Comparison of ENCODE assay signal across 14 mouse cellular contexts in the genomic region with DNA sequence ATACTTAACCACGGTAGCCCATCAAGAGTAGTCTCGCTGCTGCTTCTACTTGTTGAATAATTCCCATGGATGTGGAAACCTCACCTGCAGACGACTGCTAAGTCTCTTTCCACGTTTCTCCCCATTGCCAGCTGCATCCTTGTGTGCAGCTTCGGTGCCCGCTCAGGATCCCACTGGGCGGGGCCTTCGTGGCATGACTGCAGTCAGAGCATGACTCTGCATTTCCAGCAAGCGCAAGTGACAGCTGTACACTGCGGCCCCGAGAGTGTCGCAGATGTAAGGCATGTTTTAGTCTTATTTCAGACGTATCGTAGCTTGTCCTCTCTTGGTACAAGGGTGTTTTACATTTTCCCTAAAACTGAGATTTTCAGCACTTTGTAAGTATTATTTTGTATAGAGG.
DNase-seq lines count a peak whose midpoint lies in the region; ATAC-seq and TF ChIP-seq lines count a peak whose summit lies in the region.
"Had no signal": no experiment of that assay in that cellular context is flagged by ENCODE, and none has a peak within 500 bp of the region (broad histone marks: within the 10 kb centered on the region; RNA-seq: fewer than 3 reads in every experiment).

No protein-coding gene starts in this region.

- TF ChIP-seq CTCF in CH12.LX (conservative IDR thresholded peaks at IDR 0.05 in 1 of 2, IDR thresholded peaks at IDR 0.05 in 1 of 2; ENCODE audit: low read depth in 2 of 2, low read length in 2 of 2) = no peak

- no peak overlapping the region for H3K27ac ChIP-seq in CH12.LX (ENCODE audit: insufficient read depth, low read depth)
- no peak overlapping the region for H3K27ac ChIP-seq in forebrain, embryonic 12.5 days
- H3K27ac ChIP-seq: embryonic facial prominence, embryonic 15.5 days; kidney, postnatal 0 days; macrophage had no signal

- intact Hi-C loops in left cerebral cortex, postnatal 25 days (cut with DNase I) = no loop called here

- H3K4me2 ChIP-seq in CH12.LX (ENCODE audit: insufficient read depth, low read depth, poor library complexity, severe bottlenecking) = peak overlapping the region; percentile 53
- H3K4me2 ChIP-seq in forebrain, embryonic 12.5 days = no peak overlapping the region
- H3K4me2 ChIP-seq: embryonic facial prominence, embryonic 15.5 days had no signal

- H3K36me3 ChIP-seq in CH12.LX (replicated peaks in 1 of 2; ENCODE audit: control insufficient read depth in 1 of 2, insufficient read depth in 1 of 2, low read length in 1 of 2) = no peaks in the 10 kb centered on the region
- H3K36me3 ChIP-seq in forebrain, embryonic 12.5 days (replicated peaks) = no peaks in the 10 kb centered on the region
- H3K36me3 ChIP-seq: embryonic facial prominence, embryonic 15.5 days had no signal

- 90% methylated on average over 14 of the region's 14 CpGs for WGBS in forebrain, embryonic 12.5 days

- peaks cover 3 to 12% of the 10 kb centered on the region in 2 experiments; a peak in 3 of 4 replicates for H3K4me1 ChIP-seq in CH12.LX (ENCODE audit: control insufficient read depth in 1 of 2, insufficient read depth in 2 of 2)
- H3K4me1 ChIP-seq in forebrain, embryonic 12.5 days = peaks cover 12% of the 10 kb centered on the region

- H3K4me3 ChIP-seq in CH12.LX (replicated peaks in 1 of 3; ENCODE audit: low read depth in 2 of 3, low read length in 2 of 3, poor library complexity in 1 of 3) = no peak overlapping the region
- no peak overlapping the region for H3K4me3 ChIP-seq in forebrain, embryonic 12.5 days (replicated peaks)
- H3K4me3 ChIP-seq: embryonic facial prominence, embryonic 15.5 days had no signal

- H3K9ac ChIP-seq in CH12.LX (ENCODE audit: insufficient read depth, low read depth) = no peak overlapping the region
- H3K9ac ChIP-seq in forebrain, embryonic 12.5 days = no peak overlapping the region
- H3K9ac ChIP-seq: embryonic facial prominence, embryonic 15.5 days had no signal

- TF ChIP-seq POLR2A in CH12.LX (IDR thresholded peaks at IDR 0.05; ENCODE audit: low read depth, low read length) = no peak

- H3K79me2 ChIP-seq in CH12.LX (replicated peaks; ENCODE audit: control insufficient read depth, extremely low read depth, insufficient read depth, poor library complexity, severe bottlenecking) = no peaks in the 10 kb centered on the region

- dilution Hi-C loops in CH12.LX (cut with MboI; ENCODE audit: extremely low pct_ligation_motif_present, extremely low pct_unique_long_range_greater_than_20kb, low sequenced_read_pairs) = no loop called here

- no peak for TF ChIP-seq RAD21 in CH12.LX (IDR thresholded peaks at IDR 0.05; ENCODE audit: low read depth, low read length)

- H3K27me3 ChIP-seq in CH12.LX (replicated peaks) = no peaks in the 10 kb centered on the region
- H3K27me3 ChIP-seq in forebrain, embryonic 12.5 days = no peaks in the 10 kb centered on the region
- H3K27me3 ChIP-seq: embryonic facial prominence, embryonic 15.5 days had no signal

- no peaks in the 10 kb centered on the region for H3K9me3 ChIP-seq in CH12.LX (replicated peaks; ENCODE audit: low read length)
- H3K9me3 ChIP-seq in forebrain, embryonic 12.5 days = no peaks in the 10 kb centered on the region
- H3K9me3 ChIP-seq: embryonic facial prominence, embryonic 15.5 days had no signal

- no peak for TF ChIP-seq EP300 in CH12.LX (IDR thresholded peaks at IDR 0.05; ENCODE audit: low read length)

- in situ Hi-C loops in CH12.LX (cut with MboI; ENCODE audit: low pct_ligation_motif_present, low pct_unique_long_range_greater_than_20kb, low sequenced_read_pairs) = loop anchor here (10.0 kb wide), 1 partner anchor 736 kb away; no protein-coding TSS in a partner anchor

- ATAC-seq in hematopoietic stem cell, adult 5-6 weeks (replicated peaks in 1 of 2; ENCODE audit: insufficient read depth in 1 of 2, low FRiP score in 2 of 2, low TSS enrichment in 1 of 2, low read depth in 1 of 2, poor library complexity in 2 of 2, severe bottlenecking in 2 of 2) = peak; percentile 91 to 96
- ATAC-seq in forebrain, embryonic 12.5 days (ENCODE audit: low FRiP score) = no peak
- ATAC-seq: forebrain, embryonic 14.5 days had no signal

- DNase-seq in left cerebral cortex, postnatal 25 days (ENCODE audit: low spot score in 2 of 2) = peak; percentile 39 to 43
- no peak for DNase-seq in left cerebral cortex, adult 9 months (ENCODE audit: low spot score in 2 of 2)
- no peak for DNase-seq in CH12.LX (ENCODE audit: extremely low read depth)
- DNase-seq in brain, adult 2 months (ENCODE audit: low read depth, low spot score) = peak; percentile 56
- DNase-seq in lung, postnatal 25 days (ENCODE audit: low spot score) = no peak
- DNase-seq: adrenal gland, postnatal 14 days; cerebellum, postnatal 36 days; lung, adult 18-20 months had no signal

TF ChIP-seq in CH12.LX, 34 proteins besides CTCF, POLR2A, EP300 and RAD21:
- TF ChIP-seq MXI1 (IDR thresholded peaks at IDR 0.05; ENCODE audit: low read depth, low read length) = no peak
- TF ChIP-seq PAX5 (IDR thresholded peaks at IDR 0.05; ENCODE audit: low read length) = no peak
- peak; percentile 32; the same call in 1 of the 2 replicates for TF ChIP-seq MAFK (IDR thresholded peaks at IDR 0.05; ENCODE audit: insufficient replicate concordance, low read length)

Comparison
In these comparisons a context has a peak if more than half of its experiments do, and no peak if none do; other contexts are left out.
1. DNase-seq: peak in left cerebral cortex, postnatal 25 days (2 of 2) and brain, adult 2 months (single experiment); none in left cerebral cortex, adult 9 months (0 of 2), CH12.LX (single experiment) and lung, postnatal 25 days (single experiment).